Mouse (Mus musculus) embryo, embryonic 9.5 days (tissue): ENCODE measurements around the gene Arf5.
A peak's percentile ranks its signal among the peaks of the same experiment; 100 is the strongest.

Experiments
- DNase-seq: peaks from one replicate; pipeline ENCODE4 v3.0.0-alpha.2; 2017; ENCODE audit errors: extremely low spot score

Arf5 gene

DNA sequence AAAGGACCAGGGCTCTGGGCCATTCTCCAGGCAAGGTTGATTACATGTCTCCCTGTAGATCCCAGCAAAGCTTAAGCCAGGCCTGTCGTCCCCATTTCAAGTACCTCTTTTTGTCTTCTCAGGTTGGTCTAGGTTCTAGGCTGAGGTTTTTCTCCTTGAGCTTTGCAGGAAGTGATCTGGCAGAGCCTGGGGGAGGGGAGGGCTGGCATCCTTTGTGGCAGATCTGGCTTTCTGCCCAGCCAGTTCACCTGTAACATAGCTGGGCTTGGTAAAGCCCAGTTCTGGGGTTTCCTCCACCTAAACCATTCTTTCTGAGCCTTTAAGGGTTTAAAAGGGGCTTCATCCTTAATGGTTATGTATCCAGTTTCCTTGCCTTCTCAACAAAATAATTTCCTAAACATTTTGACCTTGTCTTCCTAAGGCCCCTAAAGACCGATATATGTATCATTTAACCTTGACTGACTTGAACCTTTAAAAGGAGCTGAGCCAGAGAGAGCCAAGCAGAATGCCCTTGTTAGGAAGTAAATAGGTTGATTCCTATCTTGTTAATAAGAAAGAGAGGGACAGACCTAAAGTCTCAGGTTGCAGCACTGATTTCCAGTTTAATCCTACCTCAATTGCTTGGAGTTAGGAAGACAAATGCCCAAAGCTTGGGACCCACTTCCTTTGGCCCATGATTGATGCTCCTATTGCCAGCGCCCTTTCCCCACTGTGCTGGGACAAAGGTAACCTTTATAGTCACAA, 3.9 kb downstream of the Arf5 start, which contains the start of gene Fscn3:
TSS of gene Fscn3 (plus strand) at position 694 of the 744 bp plus-strand sequence.
- DNase-seq, result no peak

DNA sequence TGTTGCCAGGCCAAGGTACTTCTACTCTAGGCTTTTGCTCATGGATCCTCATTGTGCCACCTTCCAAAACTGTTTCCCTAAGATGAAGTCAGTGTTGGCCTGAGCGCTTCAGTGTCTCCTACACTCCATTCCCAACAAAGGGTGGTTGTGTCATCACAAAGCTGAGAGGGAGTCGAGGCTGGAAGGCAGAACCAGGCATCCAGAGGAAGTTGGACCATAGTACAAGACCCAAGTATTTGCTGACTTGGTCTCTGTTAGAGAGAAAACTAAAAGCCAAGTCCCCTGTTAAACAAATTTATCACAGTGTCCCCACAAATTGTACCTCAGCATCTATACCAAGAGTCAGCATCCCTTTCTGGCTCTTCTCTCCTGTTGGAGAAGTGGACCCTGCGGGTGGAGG, 4.9 kb downstream of the Arf5 start, which contains the start of gene Gcc1:
TSS of gene Gcc1 (minus strand) at position 101 of the 400 bp plus-strand sequence.
- DNase-seq, result no peak

DNA sequence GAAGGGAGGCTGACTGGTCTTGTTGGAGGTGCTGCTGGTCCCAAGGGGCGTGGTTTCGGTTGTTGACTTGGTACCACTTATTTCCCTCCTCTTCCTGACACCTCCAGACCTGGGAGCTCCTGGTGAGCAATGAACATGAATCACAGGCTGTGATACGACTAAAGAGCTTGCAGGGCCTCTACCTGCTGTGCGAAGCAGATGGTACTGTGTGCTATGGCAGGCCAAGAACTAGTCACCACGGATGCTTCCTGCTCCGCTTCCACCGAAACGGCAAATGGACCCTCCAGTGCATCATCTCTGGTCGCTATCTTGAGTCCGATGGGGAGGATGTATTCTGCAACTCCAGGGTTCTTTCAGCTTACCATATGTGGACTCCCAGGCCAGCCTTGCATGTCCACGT, 6.5 kb downstream of the Arf5 start:
- no peak for DNase-seq

DNA sequence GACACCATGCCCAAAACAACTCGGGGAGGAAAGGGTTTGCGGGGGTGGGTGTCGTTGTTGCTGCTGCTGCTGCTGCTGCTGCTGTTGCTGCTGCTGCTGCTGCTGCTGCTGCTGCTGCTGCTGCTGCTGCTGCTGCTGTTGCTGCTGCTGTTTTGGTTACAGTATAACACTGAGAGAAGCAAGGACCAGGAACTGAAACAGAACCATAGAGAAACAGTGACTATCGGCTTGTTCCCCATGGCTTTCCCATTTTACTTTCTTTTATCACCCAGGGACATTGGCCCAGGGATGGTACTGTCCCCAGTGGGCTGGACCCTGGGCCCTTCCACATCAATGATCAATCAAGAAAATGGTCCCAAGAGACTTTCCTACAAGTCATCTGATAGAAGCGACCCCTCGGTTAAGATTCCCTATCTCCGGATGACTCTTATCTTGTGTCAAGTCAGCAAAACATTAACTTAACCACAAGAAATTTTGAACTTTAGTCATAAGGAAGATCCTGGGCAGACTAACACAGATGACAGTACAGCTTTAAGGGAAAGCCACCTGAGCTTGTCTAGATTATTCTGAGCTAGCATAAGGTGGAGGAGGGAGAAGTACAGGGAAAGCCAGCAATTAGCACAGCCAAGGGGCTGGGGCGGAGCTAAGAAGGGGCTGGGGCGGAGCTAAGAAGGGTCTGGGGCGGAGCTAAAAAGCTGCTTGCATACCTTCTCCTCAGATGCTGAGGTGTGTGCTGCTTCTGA, 7.6 kb downstream of the Arf5 start:
- DNase-seq, result no peak

DNA sequence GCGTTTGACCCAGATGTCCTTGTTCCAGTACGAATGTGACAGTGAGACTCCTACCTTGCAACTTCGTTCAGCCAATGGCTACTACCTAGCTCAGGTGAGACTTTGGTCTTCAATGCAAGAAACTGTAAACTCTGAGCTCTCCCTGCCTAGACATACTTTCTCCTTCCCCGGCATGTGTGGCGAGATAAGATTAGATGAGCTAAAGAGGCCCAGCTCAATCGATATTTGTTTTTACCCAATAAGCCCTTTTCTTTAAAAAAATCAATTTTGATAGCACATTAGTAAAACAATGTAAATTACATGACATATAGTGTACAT, 8.1 kb downstream of the Arf5 start:
- DNase-seq, result no peak

DNA sequence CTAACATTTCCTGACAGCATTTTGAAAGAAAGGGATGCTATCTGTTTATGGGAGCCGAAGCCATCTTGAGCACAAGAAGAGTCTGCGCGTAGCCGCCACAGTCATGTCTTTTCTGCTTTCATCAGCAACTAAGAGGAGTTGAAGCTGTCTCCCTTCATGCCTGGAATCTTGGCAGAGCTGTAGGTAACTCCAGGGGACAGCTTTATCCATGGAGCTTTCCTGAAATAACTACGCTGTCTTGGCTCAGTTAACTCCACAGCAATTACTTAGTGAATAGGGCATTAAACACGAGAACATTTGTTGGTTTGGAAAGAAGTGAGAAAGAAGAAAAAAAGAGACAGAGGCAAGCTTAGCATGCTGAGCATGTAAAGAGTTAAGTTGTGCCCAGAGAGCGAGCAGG, 24.6 kb downstream of the Arf5 start:
- DNase-seq, result no peak

GRCm38 (mm10) chr6:28449253-28449652, 25.9 kb downstream of the Arf5 start, which contains the start of gene Pax4:
Pax4 (minus strand) TSS chr6:28449353.
- no peak for DNase-seq

DNA sequence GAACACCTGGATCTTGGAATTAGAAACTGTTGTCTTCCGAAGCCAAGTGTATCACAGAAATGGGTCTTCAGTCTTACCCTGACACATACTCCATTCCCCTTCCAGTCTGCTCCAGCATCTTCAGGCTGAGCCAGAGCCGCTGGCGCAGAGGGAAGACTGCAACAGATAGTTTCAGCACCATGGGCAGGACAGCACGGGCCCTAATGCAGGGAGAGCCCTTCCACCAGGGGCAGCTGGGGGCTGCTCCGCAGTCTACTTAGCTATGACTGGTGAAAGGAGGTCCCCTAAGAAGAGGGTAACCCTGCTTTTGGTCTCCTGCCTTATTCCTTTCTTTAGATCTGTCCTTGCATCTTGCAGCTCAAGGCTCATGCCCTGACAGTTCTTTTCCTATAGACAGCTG, 27.1 kb downstream of the Arf5 start:
- DNase-seq, result no peak

DNA sequence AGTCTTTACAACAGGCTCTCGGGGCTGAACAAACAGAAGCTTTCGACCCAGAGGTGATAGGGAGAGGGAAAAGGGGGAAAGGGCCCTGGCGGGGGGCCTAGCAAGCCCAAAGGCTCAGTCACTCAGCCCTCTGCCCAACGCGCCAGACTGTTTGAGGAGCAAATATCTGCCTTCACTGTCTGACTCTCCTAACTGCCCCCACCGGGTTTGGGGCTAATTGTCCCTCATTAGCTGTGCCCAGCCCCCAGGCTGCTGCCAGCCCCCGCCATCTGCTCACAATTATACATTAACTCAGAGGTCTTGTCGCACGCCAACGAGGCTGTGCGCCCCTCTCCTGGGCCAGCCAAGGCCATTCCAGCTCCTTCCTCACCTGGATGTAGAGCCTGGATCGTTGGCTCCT, 27.6 kb downstream of the Arf5 start:
- DNase-seq, result no peak

- DNase-seq, result no peak
These were observed 35.9 kb downstream of the Arf5 start for GRCm38 (mm10) chr6:28459221-28459668.

GRCm38 (mm10) chr6:28460534-28460933, 37.2 kb downstream of the Arf5 start:
- DNase-seq, result peak; percentile 49

DNA sequence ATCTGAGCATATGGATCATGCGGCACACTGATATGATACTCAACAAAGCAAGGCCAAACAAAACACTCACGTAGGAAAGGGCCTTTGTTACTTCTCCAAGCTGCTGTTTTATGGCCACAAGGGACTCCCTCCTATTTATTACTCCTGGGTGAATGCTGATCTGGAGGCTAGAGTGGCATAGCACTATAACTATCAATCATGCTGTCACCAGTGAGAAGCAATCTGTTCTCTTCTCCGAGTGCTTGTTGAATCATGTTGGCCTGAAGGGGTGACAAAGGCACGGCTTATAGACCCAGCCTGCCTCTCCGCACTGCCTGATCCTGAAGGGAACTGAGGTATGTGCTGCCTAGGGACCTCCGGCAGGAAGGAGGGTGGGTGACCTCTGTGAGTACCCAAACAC, 41.3 kb downstream of the Arf5 start:
- DNase-seq, result peak; percentile 34

GRCm38 (mm10) chr6:28470017-28470602, 46.8 kb downstream of the Arf5 start:
- DNase-seq, result no peak

- no peak for DNase-seq
These were observed 47.3 kb downstream of the Arf5 start for GRCm38 (mm10) chr6:28470621-28471020.

DNA sequence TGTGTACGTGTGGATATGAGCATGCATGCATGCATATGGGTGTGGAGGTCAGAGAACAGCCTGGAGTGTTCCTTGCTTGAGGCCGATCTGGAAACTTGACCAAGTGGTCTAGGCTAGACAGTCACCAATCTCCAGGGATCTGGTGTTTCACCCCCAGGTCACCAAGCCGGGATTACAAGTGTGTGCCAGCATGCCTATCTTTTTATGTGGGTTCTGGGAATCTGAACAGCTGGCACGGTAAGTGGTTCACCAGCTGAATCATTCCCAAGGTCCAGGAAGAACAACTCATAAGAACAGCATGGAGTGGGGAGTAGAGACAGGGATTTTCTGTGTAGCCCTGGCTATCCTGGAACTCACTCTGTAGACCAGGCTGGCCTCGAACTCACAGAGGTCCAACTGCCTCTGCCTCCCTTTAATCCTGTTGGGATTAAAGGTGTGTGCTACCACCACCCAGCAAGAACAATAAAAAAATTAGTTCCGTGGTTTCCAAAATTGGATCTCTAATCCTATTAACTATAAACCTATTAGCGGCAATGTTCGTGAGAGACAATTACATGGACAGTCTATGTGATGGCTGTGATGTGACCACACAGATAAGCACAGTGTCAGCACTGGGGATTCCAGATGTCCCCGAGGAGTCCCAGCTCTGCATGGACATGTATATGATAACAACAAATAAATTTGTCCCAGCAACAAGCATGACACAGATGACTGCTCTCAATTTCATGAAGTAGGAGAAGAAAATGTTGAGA, 48.1 kb downstream of the Arf5 start:
- DNase-seq, result no peak

GRCm38 (mm10) chr6:28474211-28474610, 50.9 kb downstream of the Arf5 start:
- DNase-seq, result no peak

GRCm38 (mm10) chr6:28474839-28475238, 51.5 kb downstream of the Arf5 start, which contains the start of gene Snd1:
Snd1 (plus strand) TSS chr6:28475139.
- DNase-seq, result no peak
